Mouse (Mus musculus): ENCODE measurements at regions not wholly inside any gene's neighbourhood (a gene's known extent, or its start where the extent isn't known, plus 50 kb on each side); places are given as distances from the start of the nearest gene placed in this dataset.
"Not testable (repeated sequence)": the region's sequence is repeated elsewhere in the genome, so short reads cannot be mapped to it uniquely, and the experiment has no call there.

GRCm38 (mm10) chr2:22043937-22044336, 183.4 kb upstream of the Myo3a start:
- not testable (repeated sequence) for TF ChIP-seq POLR2A (IDR thresholded peaks at IDR 0.05; ENCODE audit: borderline replicate concordance, extremely low read depth, insufficient read depth, insufficient read length, poor library complexity, severe bottlenecking); CTCF (IDR thresholded peaks at IDR 0.05; ENCODE audit: borderline replicate concordance, extremely low read depth, insufficient read depth, insufficient read length)

Measured in brain, embryonic 14.5 days (tissue).